Comparison of ENCODE assay signal across 16 mouse cellular contexts in genomic region chr3:136376893-136377292, GRCm38 (mm10). TPM values are rescaled to one million over a fixed set of nuclear protein-coding genes. Genes with fewer than 3 reads are reported as not detected.
DNase-seq lines count a peak whose midpoint lies in the region; ATAC-seq and TF ChIP-seq lines count a peak whose summit lies in the region.
"Had no signal": no experiment of that assay in that cellular context is flagged by ENCODE, and none has a peak within 500 bp of the region (broad histone marks: within the 10 kb centered on the region; RNA-seq: fewer than 3 reads in every experiment).

No protein-coding gene starts in this region.

- no peak for DNase-seq in heart, adult 18-20 months
- DNase-seq in 3T3-L1 (ENCODE audit: low read depth, low spot score), result peak; percentile 54
- peak; percentile 42 for DNase-seq in brain, adult 2 months (ENCODE audit: low read depth, low spot score)
- peak; percentile 21 for DNase-seq in thymus, postnatal 0 days (ENCODE audit: low spot score)
- DNase-seq in hindbrain, postnatal 0 days (ENCODE audit: low spot score), result no peak
- DNase-seq in left cerebral cortex, postnatal 36 days (ENCODE audit: low spot score in 2 of 2), result no peak
- DNase-seq in urinary bladder, adult 18-20 months (ENCODE audit: low spot score in 2 of 2), result no peak
- DNase-seq: adrenal gland, postnatal 14 days had no signal

- no peak for TF ChIP-seq CTCF in hindbrain, postnatal 0 days (IDR thresholded peaks at IDR 0.05; ENCODE audit: low read depth)

- no peak overlapping the region for H3K4me3 ChIP-seq in heart, embryonic 16.5 days (ENCODE audit: low read length)
- H3K4me3 ChIP-seq in hindbrain, postnatal 0 days (ENCODE audit: low read length), result no peak overlapping the region
- H3K4me3 ChIP-seq: erythroblast, embryonic 14.5 days; heart, embryonic 10.5 days; limb, embryonic 13.5 days; neural tube, embryonic 13.5 days had no signal

- no peak overlapping the region for H3K9ac ChIP-seq in heart, embryonic 16.5 days (ENCODE audit: low read length)
- no peak overlapping the region for H3K9ac ChIP-seq in hindbrain, postnatal 0 days (replicated peaks; ENCODE audit: low read length)
- H3K9ac ChIP-seq: limb, embryonic 13.5 days; neural tube, embryonic 13.5 days had no signal

- no peak overlapping the region for H3K27ac ChIP-seq in heart, embryonic 16.5 days (ENCODE audit: low read length)
- no peak overlapping the region for H3K27ac ChIP-seq in hindbrain, postnatal 0 days
- H3K27ac ChIP-seq: heart, embryonic 10.5 days; limb, embryonic 13.5 days; neural tube, embryonic 13.5 days had no signal

- no peaks in the 10 kb centered on the region for H3K36me3 ChIP-seq in heart, embryonic 16.5 days (ENCODE audit: control insufficient read depth, insufficient read depth)
- no peaks in the 10 kb centered on the region for H3K36me3 ChIP-seq in hindbrain, postnatal 0 days (ENCODE audit: insufficient read depth, low read length)
- H3K36me3 ChIP-seq: heart, embryonic 10.5 days; limb, embryonic 13.5 days; neural tube, embryonic 13.5 days had no signal

- intact Hi-C loops in left cerebral cortex, postnatal 36 days (cut with DNase I), result loop anchor here (10.0 kb wide), 1 partner anchor 588 kb away; no protein-coding TSS in a partner anchor

- no peaks in the 10 kb centered on the region for H3K27me3 ChIP-seq in heart, embryonic 16.5 days (ENCODE audit: control insufficient read depth, insufficient read depth, low read length)
- H3K27me3 ChIP-seq in hindbrain, postnatal 0 days (ENCODE audit: insufficient read depth, low read length), result no peaks in the 10 kb centered on the region
- H3K27me3 ChIP-seq: limb, embryonic 13.5 days; neural tube, embryonic 13.5 days had no signal

- H3K4me2 ChIP-seq in heart, embryonic 16.5 days (ENCODE audit: low read depth, low read length), result no peak overlapping the region
- no peak overlapping the region for H3K4me2 ChIP-seq in hindbrain, postnatal 0 days (ENCODE audit: low read depth, low read length)
- H3K4me2 ChIP-seq: limb, embryonic 13.5 days; neural tube, embryonic 13.5 days had no signal

- peak; percentile 75 for ATAC-seq in heart, embryonic 16.5 days (replicated peaks; ENCODE audit: extremely low read depth, insufficient read depth, low FRiP score)
- ATAC-seq in hindbrain, postnatal 0 days, result no peak
- ATAC-seq: forebrain, embryonic 16.5 days had no signal

- H3K4me1 ChIP-seq in heart, embryonic 16.5 days (ENCODE audit: control insufficient read depth, insufficient read depth, low read length), result no peaks in the 10 kb centered on the region
- H3K4me1 ChIP-seq in hindbrain, postnatal 0 days (ENCODE audit: insufficient read depth, low read length), result no peaks in the 10 kb centered on the region
- H3K4me1 ChIP-seq: neural tube, embryonic 13.5 days had no signal

- 74% methylated on average over 4 of the region's 4 CpGs for WGBS in heart, embryonic 16.5 days
- 88% methylated on average over 4 of the region's 4 CpGs for WGBS in hindbrain, postnatal 0 days

- no peaks in the 10 kb centered on the region for H3K9me3 ChIP-seq in heart, embryonic 16.5 days (replicated peaks; ENCODE audit: control insufficient read depth, low read length)
- H3K9me3 ChIP-seq in hindbrain, postnatal 0 days (ENCODE audit: low read length), result no peaks in the 10 kb centered on the region
- H3K9me3 ChIP-seq: heart, embryonic 10.5 days; limb, embryonic 13.5 days; neural tube, embryonic 13.5 days had no signal

RNA-seq across cellular contexts. Expression of gene Bank1, which starts 51.0 kb away (rescaled TPM):
- polyA plus RNA-seq in heart, embryonic 16.5 days (2015; fragmentation: Nextera tagmentation; extraction: Ambion mirVana), result 0.42 and 0.68 TPM in 2 replicates
- total RNA-seq in heart, adult 18-20 months (2021), result 1 to 10 TPM in 1 of 2 experiments, under 1 TPM in 1; 0.89 to 4.2 TPM
- 1.4 TPM in 2 replicates for polyA plus RNA-seq in thymus, postnatal 0 days (2015; fragmentation: Nextera tagmentation; extraction: Ambion mirVana)
- 0.10 and 0.25 TPM in 2 replicates for total RNA-seq in hindbrain, postnatal 0 days (2014; rRNA removed)
- polyA plus RNA-seq in hindbrain, postnatal 0 days (2015; fragmentation: Nextera tagmentation; extraction: Ambion mirVana), result 0.25 and 0.33 TPM in 2 replicates
- total RNA-seq in left cerebral cortex, postnatal 36 days (2021), result 1 to 10 TPM in 1 of 2 experiments, under 1 TPM in 1; 0.72 to 1.2 TPM
- total RNA-seq: MEL had no signal
- polyA plus RNA-seq: C2C12 had no signal

Comparison
In these comparisons a context has a peak if more than half of its experiments do, and no peak if none do; other contexts are left out.
1. DNase-seq: peak in 3T3-L1 (single experiment), brain, adult 2 months (single experiment) and thymus, postnatal 0 days (single experiment); none in heart, adult 18-20 months (0 of 2), hindbrain, postnatal 0 days (single experiment), left cerebral cortex, postnatal 36 days (0 of 2) and urinary bladder, adult 18-20 months (0 of 2).